Mouse (Mus musculus) embryonic fibroblast, embryonic 13.5 days (primary cell): Measurements from ENCODE around the gene Astn2.

Experiments
- CTCF ChIP-seq: IDR thresholded peaks from 2 replicates; pipeline ENCODE4 v1.5.1; 2011; ENCODE audit warnings: mild to moderate bottlenecking, control low read depth, low read length, moderate library complexity, borderline replicate concordance; ENCODE audit not compliant: insufficient read depth
- POLR2A ChIP-seq: IDR thresholded peaks from 2 replicates; pipeline ENCODE4 v1.6.1; 2011; ENCODE audit warnings: low read depth, mild to moderate bottlenecking, control low read depth, low read length, moderate library complexity

DNA sequence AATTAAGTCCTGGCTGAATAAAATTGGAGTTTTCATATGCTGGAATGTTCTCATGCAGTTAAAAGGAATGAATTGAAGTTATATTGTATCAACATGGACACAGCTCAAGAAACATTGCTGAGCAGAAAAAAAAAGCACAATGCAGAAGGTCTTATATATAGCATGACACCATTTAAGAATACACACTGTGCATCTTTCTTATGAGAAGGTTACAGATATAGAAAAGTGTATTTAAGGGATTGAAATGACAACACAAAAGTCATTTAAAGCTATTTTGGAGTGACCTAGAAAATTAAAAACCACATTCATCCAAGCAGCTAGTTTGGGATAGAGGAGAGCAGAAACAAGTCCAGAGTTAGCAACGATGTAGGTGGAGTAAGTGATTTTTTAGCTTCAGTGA, 571.4 kb downstream of the Astn2 start:
- TF ChIP-seq POLR2A (no peak), CTCF (no peak)
